Mouse (Mus musculus) urinary bladder, adult 2 months (tissue): ENCODE measurements around the gene Kif6. TPM values are rescaled to one million over a fixed set of nuclear protein-coding genes. Genes with fewer than 3 reads are reported as not detected.

Experiments used
- DNase-seq: peaks from one replicate; pipeline ENCODE4 v3.0.0; 2022; ENCODE audit warnings: low spot score
- polyA plus RNA-seq: library from polyadenylated mRNA; depleted of rRNA; stranded (reverse); fragments of >200 nt; gene quantifications from 2 replicates; pipeline ENCODE4 v1.2.3, GENCODE M21; 2012

The Kif6 gene
- polyA plus RNA-seq, 1 experiment: 1.1 TPM

GRCm38 (mm10) chr17:49788187-49788974 is 173.4 kb downstream of the Kif6 start:
- no peak for DNase-seq

GRCm38 (mm10) chr17:49791546-49791945 is 176.6 kb downstream of the Kif6 start:
- DNase-seq: no peak

DNA sequence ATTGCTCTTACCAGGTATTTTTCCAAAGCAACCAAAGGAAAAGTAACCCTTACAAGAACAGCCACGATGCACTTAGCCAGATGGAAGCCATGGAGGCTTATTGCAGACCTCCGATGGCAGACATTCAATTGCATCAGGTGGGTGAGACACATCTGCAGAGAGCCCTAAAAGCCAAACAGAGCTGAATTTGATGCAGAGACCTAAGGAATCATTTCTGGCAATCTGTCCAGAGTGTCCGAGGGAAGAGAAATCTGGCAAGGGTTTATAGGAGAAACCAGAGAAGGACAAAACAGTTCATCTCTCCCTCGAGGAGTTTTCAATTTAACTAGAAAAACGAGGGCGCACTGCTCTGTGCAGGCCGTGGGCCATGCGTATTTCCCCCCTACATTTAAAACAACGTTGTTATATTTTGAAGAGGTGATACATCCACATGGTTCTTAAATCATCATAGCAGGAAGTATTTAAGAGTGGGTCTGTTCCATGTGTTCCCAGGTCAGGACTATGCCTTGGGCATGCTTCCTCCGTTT is 177.3 kb downstream of the Kif6 start:
- DNase-seq: no peak

DNA sequence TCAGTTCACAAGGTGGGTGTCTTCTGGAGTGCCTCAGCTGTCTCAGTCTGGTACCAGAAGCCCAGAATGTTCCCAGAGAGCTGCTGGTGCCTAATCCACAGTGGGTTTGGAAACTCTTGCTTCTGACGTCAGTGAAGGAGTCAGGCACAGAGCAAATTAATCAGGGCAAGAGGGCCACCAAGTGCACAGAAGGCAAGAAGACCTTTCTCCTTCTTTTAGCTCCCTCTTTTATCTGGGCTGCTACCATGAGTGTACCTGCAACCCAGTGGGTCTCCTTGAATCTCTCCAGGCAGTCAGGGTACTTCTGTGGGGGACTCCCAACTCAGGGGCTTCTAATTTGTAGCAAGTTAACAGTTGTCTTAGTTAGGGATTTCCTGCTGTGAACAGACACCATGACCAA is 178.0 kb downstream of the Kif6 start:
- DNase-seq: no peak

DNA sequence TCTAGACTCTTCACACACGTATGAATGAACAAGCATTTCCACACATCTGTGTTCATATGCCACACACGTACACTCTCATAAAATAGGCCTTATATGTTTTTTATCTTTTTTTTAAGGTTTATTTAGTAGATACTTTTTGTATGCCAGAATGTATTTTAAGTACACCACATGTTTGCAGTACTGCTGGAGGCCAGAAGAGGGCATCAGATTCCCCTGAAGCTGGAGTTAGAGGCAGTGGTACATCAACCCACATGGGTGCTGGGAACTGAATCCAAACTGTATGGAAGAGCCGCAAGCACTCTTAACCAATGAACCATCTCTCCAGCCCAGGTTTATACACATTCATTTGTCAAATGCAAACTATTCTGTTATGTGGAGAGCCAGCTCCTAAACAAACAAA is 179.0 kb downstream of the Kif6 start:
- DNase-seq: no peak

GRCm38 (mm10) chr17:49795241-49795640 is 180.3 kb downstream of the Kif6 start:
- no peak for DNase-seq

DNA sequence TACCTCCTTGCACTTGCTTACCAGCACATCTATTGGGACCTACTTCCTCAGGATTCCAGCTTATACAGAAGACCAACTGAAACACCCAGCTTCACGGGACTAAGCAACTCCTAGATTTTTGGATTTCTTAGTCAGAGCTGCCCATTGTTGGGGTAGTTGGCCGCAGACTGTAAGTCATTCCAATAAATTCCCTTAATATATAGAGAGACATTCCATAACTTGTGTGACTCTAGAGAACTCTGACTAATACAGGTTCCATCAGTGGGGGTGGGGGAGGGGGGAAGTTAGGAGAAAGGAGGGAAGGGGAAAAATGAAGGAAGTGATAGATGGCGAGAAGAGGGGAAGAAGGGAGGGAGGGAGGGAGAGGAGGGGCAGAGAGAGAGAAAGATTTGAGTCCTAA is 181.2 kb downstream of the Kif6 start:
- DNase-seq: no peak

DNA sequence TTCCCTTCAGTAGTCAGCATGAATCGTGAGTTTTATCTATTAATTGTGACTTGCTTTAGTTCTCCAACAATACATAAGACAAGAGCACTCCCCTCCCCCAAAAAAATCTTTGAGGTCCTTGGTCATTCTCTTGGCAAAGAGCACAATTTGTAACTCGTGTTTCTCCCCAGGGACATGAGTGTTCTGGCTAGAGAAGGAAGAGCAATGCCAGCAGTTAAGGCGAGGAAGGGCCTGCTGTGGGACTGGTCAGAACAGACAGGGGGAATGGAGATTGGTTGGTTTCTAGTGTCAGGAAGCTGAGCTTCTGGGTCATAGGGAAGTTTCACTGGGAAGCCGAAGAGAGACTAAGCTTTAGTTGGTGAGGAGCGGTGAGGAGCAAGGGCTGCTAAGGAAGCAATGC is 184.2 kb downstream of the Kif6 start:
- DNase-seq: no peak

GRCm38 (mm10) chr17:49800157-49800556 is 185.2 kb downstream of the Kif6 start:
- no peak for DNase-seq

DNA sequence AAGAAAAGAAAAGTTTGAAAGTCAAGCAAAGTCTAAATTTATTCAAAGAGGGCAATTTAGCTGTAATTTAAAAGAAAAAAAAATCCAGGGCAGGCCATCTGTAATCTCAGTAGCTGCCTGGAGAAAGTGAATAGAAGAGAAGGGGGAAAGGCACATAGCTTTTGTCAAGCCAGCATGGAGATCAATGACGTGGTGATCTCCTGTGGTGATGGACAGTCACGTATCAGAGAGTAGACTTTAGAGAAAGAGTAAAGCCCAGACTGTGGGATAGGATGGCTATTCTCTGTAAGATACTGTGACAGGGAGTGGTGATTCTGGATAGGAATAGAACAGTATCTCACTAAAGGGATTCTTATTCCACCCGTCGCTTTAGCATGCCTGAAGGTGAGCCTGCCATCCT is 192.5 kb downstream of the Kif6 start:
- no peak for DNase-seq

- no peak for DNase-seq
Observed at GRCm38 (mm10) chr17:49808712-49809343, 193.9 kb downstream of the Kif6 start.

DNA sequence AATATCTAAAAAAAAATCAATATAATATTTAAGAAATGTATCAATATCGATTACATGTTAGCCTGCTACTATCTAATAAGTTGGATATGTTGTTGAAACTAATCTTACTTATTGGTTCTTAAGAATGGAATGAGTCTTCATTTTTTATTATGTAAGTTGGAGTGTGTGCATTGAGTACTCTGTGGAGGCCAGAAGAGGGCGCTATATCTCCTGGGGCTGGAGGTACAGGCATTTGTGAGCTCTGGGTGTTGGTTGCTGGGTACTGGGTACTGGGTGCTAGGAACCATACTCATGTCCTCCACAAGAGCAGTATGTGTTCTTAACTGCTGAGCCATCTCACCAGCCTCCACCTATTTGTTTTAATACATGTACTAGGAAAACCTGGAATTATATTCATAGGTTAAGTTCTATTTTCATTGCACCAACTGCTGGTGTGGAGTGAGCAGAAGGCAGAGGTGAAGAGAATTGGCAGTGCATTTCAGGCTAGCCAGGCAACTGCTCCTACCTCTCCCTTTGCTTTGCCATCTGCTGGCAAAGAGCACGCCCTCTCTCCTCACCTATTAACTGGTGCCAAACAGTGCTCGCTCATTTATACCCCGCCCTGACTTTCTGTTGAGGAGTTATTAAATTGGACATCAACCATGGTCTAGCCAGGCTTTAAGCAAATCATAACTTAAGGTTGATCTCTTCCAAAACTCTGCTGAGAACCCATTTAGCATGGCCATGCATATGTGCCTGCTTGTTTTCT is 199.1 kb downstream of the Kif6 start:
- DNase-seq: no peak

GRCm38 (mm10) chr17:49816067-49816565 is 201.2 kb downstream of the Kif6 start:
- DNase-seq: no peak

DNA sequence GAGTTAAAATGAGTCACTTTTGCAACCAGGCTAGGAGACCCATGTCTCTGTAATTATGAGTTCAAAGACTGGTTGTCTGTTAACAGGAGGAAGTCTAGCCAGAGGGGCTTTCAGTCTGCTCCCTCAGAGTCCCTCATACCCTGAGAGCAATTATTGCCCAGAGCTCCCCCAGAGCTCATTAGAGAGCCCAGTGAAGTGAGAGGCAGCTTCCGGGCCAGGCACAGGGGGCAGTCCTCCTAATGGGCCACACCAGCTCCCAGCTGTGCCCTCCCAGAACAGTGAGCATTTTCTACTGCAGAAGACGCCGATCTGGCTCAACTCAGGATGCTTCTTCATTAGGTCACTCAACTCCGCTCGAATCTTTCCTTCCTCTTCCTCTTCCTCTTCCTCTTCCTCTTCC is 201.8 kb downstream of the Kif6 start:
- DNase-seq: no peak

DNA sequence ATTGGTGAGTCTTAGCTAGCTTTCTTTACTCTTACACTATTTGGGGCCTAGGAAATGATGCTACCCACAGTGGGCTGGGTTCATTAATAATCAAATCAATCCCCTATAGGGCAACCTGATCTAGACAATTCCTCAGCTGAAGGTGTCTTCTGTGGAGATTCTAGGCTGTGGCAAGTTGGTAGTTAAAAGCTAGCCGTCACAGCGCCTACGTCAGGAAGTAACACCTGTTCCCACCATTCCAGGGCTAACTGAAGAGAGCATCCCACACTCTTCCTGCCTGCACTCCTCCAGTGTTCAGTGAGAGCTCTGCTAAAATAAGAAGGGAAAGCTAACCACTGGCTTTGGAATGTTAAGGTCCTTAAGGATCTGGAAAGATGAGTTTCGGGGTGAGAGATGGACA is 205.3 kb downstream of the Kif6 start:
- DNase-seq: no peak

DNA sequence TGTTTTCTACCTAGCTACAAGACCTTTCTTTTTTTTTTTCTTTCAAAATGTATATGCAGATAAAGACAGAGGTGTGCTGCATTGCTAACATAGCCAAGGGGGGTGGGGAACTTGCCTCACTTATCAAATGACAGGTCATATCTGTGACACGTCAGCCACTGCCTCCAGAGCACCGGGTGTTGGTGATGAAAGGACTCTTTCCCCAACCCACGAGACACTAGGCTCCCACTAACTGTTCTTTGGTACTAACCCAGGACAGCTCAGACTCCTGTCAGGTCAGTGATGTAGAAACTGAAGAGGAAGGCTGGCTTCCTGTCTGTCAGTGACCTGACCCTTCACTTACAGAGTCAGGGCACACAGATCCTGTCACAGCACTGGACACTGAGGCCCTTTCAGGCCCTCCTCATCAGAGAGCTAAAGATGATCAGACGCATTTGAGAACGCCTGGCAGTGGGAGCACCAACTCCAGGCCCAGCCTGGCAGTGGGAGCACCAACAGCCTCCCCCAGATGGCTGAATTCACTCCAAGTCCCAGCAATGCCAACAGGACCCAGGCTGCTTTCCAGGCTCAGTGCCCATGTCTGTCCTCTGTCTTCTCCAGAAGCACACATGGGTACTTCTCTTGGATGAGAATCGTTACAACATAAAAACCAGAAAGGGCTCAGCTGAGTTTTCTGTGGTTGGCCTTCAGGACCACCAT is 209.4 kb downstream of the Kif6 start:
- no peak for DNase-seq

GRCm38 (mm10) chr17:49824841-49825450 is 210.0 kb downstream of the Kif6 start:
- no peak for DNase-seq

GRCm38 (mm10) chr17:49825831-49826230 is 210.9 kb downstream of the Kif6 start:
- no peak for DNase-seq

DNA sequence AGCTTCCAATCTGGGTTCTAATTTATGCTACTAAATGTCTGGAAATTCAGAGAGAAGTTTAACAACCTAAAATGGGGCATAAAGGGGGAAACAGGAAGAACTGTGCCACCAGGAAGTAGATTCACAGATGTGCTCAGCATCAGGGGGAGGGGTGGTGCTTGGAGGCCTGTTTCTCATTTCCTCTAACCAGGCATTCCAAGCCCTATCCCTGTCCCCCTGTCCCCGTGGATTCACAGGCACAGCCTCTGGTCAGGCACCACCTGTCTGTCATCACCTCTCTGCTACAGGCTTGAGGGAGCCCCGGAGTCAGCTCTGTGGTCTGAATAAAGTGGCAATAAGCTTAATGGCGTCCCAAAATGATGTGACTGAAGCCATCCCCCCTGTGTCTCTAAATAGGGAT is 216.8 kb downstream of the Kif6 start:
- no peak for DNase-seq

GRCm38 (mm10) chr17:49834044-49834545 is 219.2 kb downstream of the Kif6 start:
- no peak for DNase-seq

DNA sequence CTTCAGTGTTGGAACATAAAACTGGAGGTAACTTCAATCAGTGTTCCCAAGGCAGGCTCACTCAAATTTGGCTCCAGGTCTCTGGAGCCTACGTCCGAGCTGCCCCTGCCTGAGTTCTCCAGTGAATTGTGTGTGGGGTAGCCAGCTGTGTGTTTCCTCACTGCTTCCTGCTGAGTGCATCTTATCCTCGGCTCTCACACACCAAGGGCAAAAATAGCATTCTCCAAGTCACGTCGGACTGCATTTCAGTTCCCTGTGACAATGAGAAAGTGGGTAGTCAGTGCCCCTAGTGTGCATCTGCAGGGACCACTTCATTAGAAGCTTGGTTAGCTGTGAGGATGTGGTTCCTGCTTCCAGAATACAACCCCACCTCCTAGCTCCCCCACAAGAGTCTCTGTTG is 222.5 kb downstream of the Kif6 start:
- DNase-seq: no peak
